Mouse (Mus musculus) heart, embryonic 14.5 days (tissue): ENCODE results near the gene Slc28a3. TPM values are rescaled to one million over a fixed set of nuclear protein-coding genes. Genes with fewer than 3 reads are reported as not detected.

ENCODE experiments used
- ATAC-seq: fragments of 200-750 bp; cut with Nextera tagmentation; 2 replicates; pipeline ENCODE4 v1.8.0; 2017; ENCODE audit warnings: low read depth, moderate TSS enrichment; ENCODE audit not compliant: insufficient number of reproducible peaks, insufficient read depth, low FRiP score
- H3K27ac ChIP-seq, 2 experiments: fragments of 200-500 bp in 1 of 2; fragments of 300-500 bp in 1 of 2; sonication (generic) in 1 of 2; replicated peaks in 1 of 2; 2 replicates each; pipeline ENCODE4 v1.5.1; 2012 to 2014; ENCODE audit warnings: low read depth in 2 of 2, low read length in 2 of 2, control low read depth in 1 of 2, mild to moderate bottlenecking in 1 of 2, mixed read lengths in 1 of 2; ENCODE audit not compliant: control insufficient read depth in 1 of 2, insufficient read depth in 1 of 2
- H3K27me3 ChIP-seq: fragments of 300-500 bp; sonication (generic); 2 replicates; pipeline ENCODE4 v1.6.1; 2014; ENCODE audit warnings: mild to moderate bottlenecking, low read length, control low read depth; ENCODE audit not compliant: control insufficient read depth, insufficient read depth
- H3K36me3 ChIP-seq: fragments of 300-500 bp; sonication (generic); 2 replicates; pipeline ENCODE4 v1.6.1; 2014; ENCODE audit warnings: mild to moderate bottlenecking, control low read depth, low read length, mixed read lengths; ENCODE audit not compliant: control insufficient read depth, insufficient read depth
- H3K4me1 ChIP-seq, 2 experiments: fragments of 200-500 bp in 1 of 2; fragments of 300-500 bp in 1 of 2; sonication (generic) in 1 of 2; 2 replicates each; pipeline ENCODE4 v1.6.1; 2012 to 2014; ENCODE audit warnings: low read length in 2 of 2, control low read depth in 1 of 2, mixed read lengths in 1 of 2; ENCODE audit not compliant: control insufficient read depth in 2 of 2, insufficient read depth in 2 of 2
- H3K4me2 ChIP-seq: fragments of 300-500 bp; sonication (generic); 2 replicates; pipeline ENCODE4 v1.6.1; 2014; ENCODE audit warnings: mild to moderate bottlenecking, low read length
- H3K4me3 ChIP-seq, 2 experiments: fragments of 200-500 bp in 1 of 2; fragments of 300-500 bp in 1 of 2; sonication (generic) in 1 of 2; 2 replicates each; pipeline ENCODE4 v1.5.1; 2012 to 2014; ENCODE audit warnings: low read length in 2 of 2, mild to moderate bottlenecking in 2 of 2, control low read depth in 1 of 2, low read depth in 1 of 2, moderate library complexity in 1 of 2; ENCODE audit not compliant: control insufficient read depth in 1 of 2, insufficient read depth in 1 of 2
- H3K9ac ChIP-seq: fragments of 300-500 bp; sonication (generic); 2 replicates; pipeline ENCODE4 v1.6.1; 2014; ENCODE audit warnings: mild to moderate bottlenecking, low read length
- H3K9me3 ChIP-seq: fragments of 300-500 bp; sonication (generic); 2 replicates; pipeline ENCODE4 v1.6.1; 2016; ENCODE audit warnings: low read length, control low read depth; ENCODE audit not compliant: control insufficient read depth
- WGBS: fragments of 180-500 bp; shearing (Covaris S2); extraction: QIAGEN DNeasy Blood & Tissue Kit; methylation state at CpG from one replicate; pipeline ENCODE4 v1.1.7; 2014; 5-methylcytosine and 5-hydroxymethylcytosine counted together
- polyA plus RNA-seq: library from polyadenylated mRNA; unstranded; fragments of >200 nt; fragmentation: Nextera tagmentation; extraction: Ambion mirVana; gene quantifications from 2 replicates; pipeline ENCODE4 v1.2.1, GENCODE M21; 2014

The Slc28a3 gene
- polyA plus RNA-seq, 1 experiment from 2014 or later = not detected

- ATAC-seq = no peak
- no peaks in the 10 kb centered on the region for H3K27me3 ChIP-seq
- 88% methylated on average over 9 of the region's 9 CpGs for WGBS
- H3K9me3 ChIP-seq = peaks cover 5% of the 10 kb centered on the region; the same call in 1 of the 2 replicates
- no peak overlapping the region for H3K27ac ChIP-seq
- no peak overlapping the region for H3K4me2 ChIP-seq
- H3K9ac ChIP-seq = no peak overlapping the region
- H3K4me1 ChIP-seq = peaks cover 20 to 24% of the 10 kb centered on the region in 2 experiments
- no peaks in the 10 kb centered on the region for H3K36me3 ChIP-seq
- no peak overlapping the region for H3K4me3 ChIP-seq
Observed at GRCm38 (mm10) chr13:58521331-58522030, 89.2 kb downstream of the Slc28a3 start.

- ATAC-seq = no peak
- Histone ChIP-seq H3K9me3 (peaks cover 4% of the 10 kb centered on the region; the same call in 1 of the 2 replicates), H3K36me3 (no peaks in the 10 kb centered on the region), H3K27me3 (no peaks in the 10 kb centered on the region), H3K9ac (no peak overlapping the region), H3K4me2 (no peak overlapping the region), H3K4me1 (peaks cover 21 to 25% of the 10 kb centered on the region in 2 experiments), H3K4me3 (no peak overlapping the region), H3K27ac (no peak overlapping the region)
- 30% methylated on average over 7 of the region's 7 CpGs for WGBS
Observed at GRCm38 (mm10) chr13:58520580-58521330, 89.9 kb downstream of the Slc28a3 start.

DNA sequence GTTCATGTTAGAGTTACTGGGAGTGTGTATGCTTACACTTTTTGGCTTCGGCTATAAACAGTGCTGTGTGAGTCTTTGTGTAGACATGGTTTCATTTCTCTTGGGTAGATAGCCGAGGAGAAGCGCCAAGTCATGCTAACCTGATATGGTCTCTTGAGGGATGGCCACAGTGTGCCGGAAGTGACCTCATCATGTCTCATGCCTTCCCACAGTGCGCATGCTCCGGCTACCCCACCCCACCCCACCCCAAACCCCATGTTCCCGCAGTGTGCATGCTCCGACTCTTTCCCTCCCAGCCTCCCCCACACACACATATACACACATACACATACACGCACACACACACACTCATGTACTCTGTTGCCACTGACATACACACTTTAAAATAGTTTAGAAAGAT, 90.6 kb downstream of the Slc28a3 start:
- no peak for ATAC-seq
- 82% methylated on average over 9 of the region's 9 CpGs for WGBS

GRCm38 (mm10) chr13:58516277-58516676, 94.4 kb downstream of the Slc28a3 start:
- Histone ChIP-seq H3K27ac (peak overlapping the region in 1 of 2 experiments; percentile 51; a peak in 1 of 4 replicates), H3K4me1 (peaks cover 11 to 13% of the 10 kb centered on the region in 2 experiments; a peak in 3 of 4 replicates), H3K36me3 (no peaks in the 10 kb centered on the region), H3K4me2 (no peak overlapping the region), H3K27me3 (no peaks in the 10 kb centered on the region), H3K9me3 (no peaks in the 10 kb centered on the region), H3K4me3 (no peak overlapping the region), H3K9ac (no peak overlapping the region)
- 86% methylated on average over 4 of the region's 4 CpGs for WGBS
- peak; percentile 50; the same call in 1 of the 2 replicates for ATAC-seq

More for the DNA sequence above, 90.6 kb downstream of the Slc28a3 start:
- Histone ChIP-seq H3K27me3 (no peaks in the 10 kb centered on the region), H3K4me3 (no peak overlapping the region), H3K9ac (no peak overlapping the region), H3K9me3 (no peaks in the 10 kb centered on the region), H3K4me2 (no peak overlapping the region), H3K36me3 (no peaks in the 10 kb centered on the region), H3K27ac (no peak overlapping the region), H3K4me1 (peaks cover 23 to 25% of the 10 kb centered on the region in 2 experiments)

GRCm38 (mm10) chr13:58515635-58516034, 95.0 kb downstream of the Slc28a3 start:
- Histone ChIP-seq H3K4me3 (no peak overlapping the region), H3K4me1 (peaks cover 8 to 9% of the 10 kb centered on the region in 2 experiments; a peak in 3 of 4 replicates), H3K9ac (no peak overlapping the region), H3K4me2 (no peak overlapping the region), H3K27me3 (no peaks in the 10 kb centered on the region), H3K27ac (no peak overlapping the region), H3K36me3 (no peaks in the 10 kb centered on the region), H3K9me3 (no peaks in the 10 kb centered on the region)
- WGBS = 77% methylated on average over 5 of the region's 5 CpGs
- no peak for ATAC-seq

DNA sequence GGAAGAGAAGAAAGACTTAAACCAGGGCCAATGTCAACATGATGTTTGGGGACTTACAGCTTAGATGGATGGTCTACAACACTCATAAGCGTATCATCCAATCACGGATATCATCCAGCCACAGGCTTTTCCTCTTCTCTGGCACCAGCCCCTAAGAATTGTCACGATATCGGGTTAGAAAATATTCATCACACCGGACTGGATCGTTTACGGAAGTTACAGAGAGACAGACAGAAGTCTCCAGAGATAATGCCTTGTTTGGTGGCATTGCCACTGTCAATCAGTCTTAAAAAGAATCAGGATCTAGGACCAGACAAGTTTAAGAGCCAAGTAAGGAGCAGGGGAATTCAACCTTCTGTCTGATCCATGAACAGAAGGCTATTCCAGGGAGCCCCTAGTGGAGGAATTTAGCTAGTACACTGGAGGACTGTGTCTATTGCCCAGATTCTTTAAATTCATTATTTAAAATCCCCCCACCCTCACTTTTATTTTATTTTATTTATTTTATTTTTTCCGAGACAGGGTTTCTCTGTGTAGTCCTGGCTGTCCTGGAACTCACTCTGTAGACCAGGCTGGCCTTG, 96.4 kb downstream of the Slc28a3 start:
- 81% methylated on average over 8 of the region's 8 CpGs for WGBS
- H3K36me3 ChIP-seq = no peaks in the 10 kb centered on the region
- no peak overlapping the region for H3K27ac ChIP-seq
- ATAC-seq = no peak
- H3K9me3 ChIP-seq = no peaks in the 10 kb centered on the region
- no peak overlapping the region for H3K9ac ChIP-seq
- H3K4me3 ChIP-seq = no peak overlapping the region
- H3K4me2 ChIP-seq = no peak overlapping the region
- no peaks in the 10 kb centered on the region for H3K27me3 ChIP-seq
- H3K4me1 ChIP-seq = peaks cover 4 to 5% of the 10 kb centered on the region in 2 experiments; a peak in 3 of 4 replicates

DNA sequence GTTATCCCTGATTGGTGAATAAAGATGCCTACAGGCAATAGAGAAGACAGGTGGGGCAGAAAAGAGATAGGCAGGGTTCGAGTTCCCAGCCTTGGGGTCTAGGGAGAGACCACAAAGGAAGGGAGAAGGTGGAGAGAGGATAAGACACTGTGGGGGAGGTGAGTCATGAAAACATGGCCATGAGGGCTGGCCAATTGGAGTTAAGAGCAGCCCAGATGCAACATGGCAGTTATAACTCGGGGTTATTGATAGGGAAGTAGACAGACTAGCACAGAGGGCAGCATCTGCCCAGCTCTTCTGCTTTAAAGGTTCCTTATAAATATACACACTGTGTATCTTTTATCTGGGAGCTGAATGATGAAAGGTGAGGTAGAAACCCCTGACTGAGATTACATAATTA, 98.8 kb downstream of the Slc28a3 start:
- 60% methylated on average over 2 of the region's 2 CpGs for WGBS
- Histone ChIP-seq H3K9me3 (no peaks in the 10 kb centered on the region), H3K4me3 (no peak overlapping the region), H3K27ac (no peak overlapping the region), H3K27me3 (peaks cover 8% of the 10 kb centered on the region; the same call in 1 of the 2 replicates), H3K4me1 (peaks cover 4 to 5% of the 10 kb centered on the region in 2 experiments; a peak in 3 of 4 replicates), H3K9ac (no peak overlapping the region), H3K4me2 (no peak overlapping the region), H3K36me3 (no peaks in the 10 kb centered on the region)
- ATAC-seq = no peak
